Mouse (Mus musculus) embryo, embryonic 11.5 days (tissue): ENCODE results near the gene Exosc6.
"Not testable (repeated sequence)": the region's sequence is repeated elsewhere in the genome, so short reads cannot be mapped to it uniquely, and the experiment has no call there.

Experiments used
- DNase-seq: peaks from one replicate; pipeline ENCODE4 v3.0.0-alpha.2; 2012; ENCODE audit warnings: low read depth, low spot score

Gene Exosc6

GRCm38 (mm10) chr8:111061688-111062071 lies 5.5 kb downstream of the Exosc6 start:
- DNase-seq: peak; percentile 9

- peak; percentile 87 for DNase-seq
Measured at GRCm38 (mm10) chr8:111062072-111062757, 6.1 kb downstream of the Exosc6 start.

- DNase-seq: no peak
Measured at GRCm38 (mm10) chr8:111062893-111063292, 6.8 kb downstream of the Exosc6 start.

- DNase-seq: no peak
Measured at GRCm38 (mm10) chr8:111066308-111066707, 10.2 kb downstream of the Exosc6 start.

GRCm38 (mm10) chr8:111067439-111067838 lies 11.3 kb downstream of the Exosc6 start:
- no peak for DNase-seq

GRCm38 (mm10) chr8:111068660-111069059 lies 12.5 kb downstream of the Exosc6 start:
- not testable (repeated sequence) for DNase-seq

- no peak for DNase-seq
Measured at GRCm38 (mm10) chr8:111075926-111076325, 19.8 kb downstream of the Exosc6 start.

GRCm38 (mm10) chr8:111079461-111079860 lies 23.3 kb downstream of the Exosc6 start:
- no peak for DNase-seq

GRCm38 (mm10) chr8:111079861-111080271 lies 23.7 kb downstream of the Exosc6 start:
- no peak for DNase-seq

- DNase-seq: no peak
Measured at GRCm38 (mm10) chr8:111081580-111082258, 25.6 kb downstream of the Exosc6 start.

- not testable (repeated sequence) for DNase-seq
Measured at GRCm38 (mm10) chr8:111083936-111084335, 27.8 kb downstream of the Exosc6 start.

- DNase-seq: peak; percentile 54
Measured at GRCm38 (mm10) chr8:111090126-111090525, 34.0 kb downstream of the Exosc6 start.

GRCm38 (mm10) chr8:111091706-111092105 lies 35.6 kb downstream of the Exosc6 start:
- no peak for DNase-seq

GRCm38 (mm10) chr8:111092326-111092725 lies 36.2 kb downstream of the Exosc6 start, which contains the start of gene Clec18a:
Gene Clec18a (minus strand): TSS chr8:111092426.
- DNase-seq: not testable (repeated sequence)

GRCm38 (mm10) chr8:111093865-111094718 lies 38.0 kb downstream of the Exosc6 start, which contains the start of gene Pdpr:
Gene Pdpr (plus strand): TSS chr8:111094630.
- peak; percentile 85 for DNase-seq

GRCm38 (mm10) chr8:111094719-111095302 lies 38.7 kb downstream of the Exosc6 start:
- DNase-seq: not testable (repeated sequence)
